Mouse (Mus musculus) thymus, adult 2 months (tissue): ENCODE data around the gene St6galnac6.

Source experiments
- CTCF ChIP-seq: fragments of 200-500 bp; IDR thresholded peaks from 2 replicates; pipeline ENCODE4 v1.5.1; 2012; ENCODE audit warnings: mild to moderate bottlenecking, control low read depth, low read length, moderate library complexity, borderline replicate concordance; ENCODE audit not compliant: control insufficient read depth, poor library complexity, insufficient read depth; ENCODE audit errors: extremely low read depth
- POLR2A ChIP-seq: fragments of 200-500 bp; IDR thresholded peaks from 2 replicates; pipeline ENCODE4 v1.6.1; 2012; ENCODE audit warnings: mild to moderate bottlenecking, low read length, control low read depth, moderate library complexity; ENCODE audit not compliant: control insufficient read depth, poor library complexity, insufficient read depth; ENCODE audit errors: extremely low read depth

DNA sequence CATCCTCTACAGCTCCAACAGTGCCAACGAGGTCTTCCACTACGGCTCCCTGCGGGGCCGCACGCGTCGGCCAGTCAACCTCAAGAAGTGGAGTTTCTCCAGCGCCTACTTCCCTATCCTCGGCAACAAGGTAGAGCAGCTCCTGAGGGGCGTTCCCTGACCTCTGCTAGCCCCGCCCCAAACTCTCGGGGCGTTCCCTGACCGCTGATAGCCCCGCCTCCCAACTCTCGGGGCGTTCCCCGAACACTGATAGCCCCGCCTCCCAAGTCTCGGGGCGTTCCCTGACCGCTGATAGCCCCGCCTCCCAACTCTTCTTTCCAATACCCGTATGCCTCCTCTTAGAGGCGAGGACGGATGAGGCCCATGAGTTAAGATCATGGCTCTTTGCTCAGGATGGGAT, 12.8 kb downstream of the St6galnac6 start:
- TF ChIP-seq CTCF (no peak), POLR2A (no peak)
